Mouse (Mus musculus): Measurements from ENCODE around the gene Hip1.

Hip1 gene

DNA sequence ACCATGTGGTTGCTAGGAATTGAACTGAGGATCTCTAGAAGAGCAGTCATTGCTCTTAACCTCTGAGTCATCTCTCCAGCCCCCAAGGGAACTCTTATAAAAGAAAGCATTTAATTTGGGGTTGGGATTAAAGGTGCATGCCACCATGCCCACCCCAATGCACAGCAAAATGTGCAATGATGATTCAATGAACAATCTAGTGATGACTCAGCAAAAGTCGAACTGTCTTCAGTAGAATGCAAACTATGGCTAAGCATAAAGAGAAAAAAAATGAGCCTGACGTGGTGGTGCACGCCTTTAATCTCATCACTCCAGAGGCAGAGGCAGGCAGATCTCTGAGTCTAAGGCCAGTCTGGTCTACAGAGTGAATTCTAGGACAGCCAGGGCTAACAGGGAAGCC lies 182.3 kb downstream of the Hip1 start:
- DNase-seq = no peak

DNA sequence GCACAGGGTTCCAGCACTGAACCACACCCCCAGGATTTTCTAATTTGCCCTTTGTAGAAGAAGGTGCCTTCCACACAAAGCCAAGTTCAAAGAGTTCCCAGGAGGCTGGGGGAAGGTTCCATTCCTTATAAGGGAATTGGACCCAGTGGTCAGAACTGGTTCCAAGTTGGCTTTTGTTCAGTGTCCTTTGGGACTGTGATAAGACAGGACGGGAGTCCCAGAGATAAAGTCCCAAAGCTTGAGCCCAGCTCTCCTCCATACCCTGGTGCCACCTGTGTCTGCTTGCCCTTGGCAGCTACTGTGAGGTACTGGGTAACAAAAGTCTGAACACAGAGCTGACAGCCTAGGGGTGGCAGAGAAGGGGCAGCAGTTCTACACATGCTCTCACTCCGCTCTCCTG lies 185.1 kb downstream of the Hip1 start:
- DNase-seq = no peak

DNA sequence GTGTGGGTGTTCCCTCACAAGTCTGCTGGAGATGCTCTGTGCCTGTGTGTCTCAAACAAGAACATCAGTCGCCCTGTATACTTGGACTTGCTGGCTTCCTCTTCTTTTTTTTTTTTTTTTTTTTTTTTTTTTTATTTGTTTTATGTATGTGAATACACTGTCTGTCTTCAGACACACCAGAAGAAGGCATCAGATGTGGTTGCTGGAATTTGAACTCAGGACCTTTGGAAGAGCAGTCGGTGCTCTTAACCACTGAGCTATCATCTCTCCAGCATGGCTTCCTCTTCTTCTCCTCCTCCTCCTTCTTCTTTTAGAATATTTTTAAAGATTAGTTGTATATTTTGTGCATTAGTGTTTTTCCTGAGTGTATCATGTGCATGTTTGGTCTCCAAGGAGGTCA lies 187.4 kb downstream of the Hip1 start:
- DNase-seq = peak; percentile 42

Measured in B cell, adult 2 months (primary cell).